Mouse (Mus musculus) kidney, postnatal 25 days (tissue): Measurements from ENCODE around the gene Foxo3.

Experiments used
- DNase-seq, 2 experiments: peaks; one replicate each; pipeline ENCODE4 v3.0.0; 2021; ENCODE audit warnings: mixed read lengths in 2 of 2

Gene Foxo3

DNA sequence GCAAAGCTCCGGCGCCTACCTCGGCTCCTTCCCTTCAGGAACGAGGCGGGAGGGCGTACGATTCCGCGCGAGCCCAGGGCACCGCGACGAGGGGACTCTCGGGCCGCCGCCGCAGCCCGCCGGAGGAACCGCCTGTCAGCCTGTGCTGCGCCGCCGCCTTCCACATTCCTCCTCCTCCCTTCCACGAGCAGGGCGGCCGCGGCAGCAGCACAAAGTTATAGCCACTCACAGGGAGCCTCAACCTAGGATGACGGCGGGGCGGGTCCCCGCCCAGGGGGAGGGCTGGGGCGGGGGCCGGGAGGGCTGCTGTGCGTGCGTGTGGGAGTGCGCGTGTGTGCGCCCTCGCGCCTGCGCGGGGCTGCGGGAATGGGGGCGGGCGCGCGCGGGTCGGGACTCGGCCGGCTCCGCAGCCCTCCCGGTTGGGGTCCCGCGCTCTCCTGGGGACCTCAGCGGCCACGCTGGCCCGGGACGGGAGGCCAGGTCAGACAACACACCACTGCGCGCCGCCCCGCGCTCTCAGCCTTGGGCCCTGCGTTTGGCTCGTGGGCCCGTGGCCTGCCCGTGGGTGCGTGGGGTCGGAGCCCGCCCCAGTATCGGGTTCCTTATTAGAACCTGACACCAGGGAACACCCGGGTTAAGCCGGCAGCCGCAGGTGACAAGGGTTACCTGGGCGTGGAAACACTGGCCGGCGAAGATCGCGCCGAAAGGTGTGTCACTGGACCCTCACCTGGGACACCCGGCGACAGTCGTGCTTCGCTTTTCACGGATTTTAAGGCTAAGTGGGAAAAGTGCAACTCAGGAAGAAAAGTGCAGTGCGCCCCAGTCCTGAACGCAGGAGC is at the start of gene Foxo3:
Foxo3 (minus strand) TSS at position 249 of the 839 bp plus-strand sequence.
- peak; percentile 91 to 96 for DNase-seq

GRCm38 (mm10) chr10:42325305-42325704 is 48.8 kb upstream of the Foxo3 start:
- no peak for DNase-seq

DNA sequence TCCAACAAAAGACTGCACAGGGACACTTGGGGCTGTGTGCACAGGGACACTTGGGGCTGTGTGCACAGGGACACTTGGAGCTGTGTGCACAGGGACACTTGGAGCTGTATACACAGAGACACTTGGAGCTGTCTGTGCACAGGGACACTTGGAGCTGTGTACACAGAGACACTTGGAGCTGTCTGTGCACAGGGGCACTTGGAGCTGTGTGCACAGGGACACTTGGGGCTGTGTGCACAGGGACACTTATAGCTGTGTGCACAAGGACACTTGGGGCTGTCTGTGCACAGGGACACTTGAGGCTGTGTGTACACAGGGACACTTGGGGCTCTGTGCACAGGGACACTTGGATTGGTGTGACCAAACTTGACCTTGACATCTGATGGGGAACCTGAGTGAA is 47.4 kb upstream of the Foxo3 start:
- DNase-seq, result peak in 1 of 2 experiments; percentile 6

- no peak for DNase-seq
These were observed 36.7 kb upstream of the Foxo3 start for GRCm38 (mm10) chr10:42313222-42313786.

- DNase-seq, result no peak
These were observed 36.0 kb upstream of the Foxo3 start for GRCm38 (mm10) chr10:42312557-42312956.

DNA sequence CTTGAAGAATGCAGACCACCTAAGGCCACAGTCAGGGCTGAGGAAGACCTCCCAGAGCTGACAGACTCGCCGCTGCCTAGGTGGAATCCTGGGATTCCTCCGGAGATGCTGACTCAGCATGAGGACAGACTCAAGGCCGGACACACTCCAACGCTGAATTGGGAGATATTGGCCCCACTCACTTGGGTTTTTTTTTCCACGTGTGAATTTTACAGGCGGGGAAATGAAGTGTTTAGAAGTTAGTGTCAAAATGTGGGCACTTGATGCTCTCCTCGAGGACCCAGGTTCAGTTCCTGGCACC is 32.1 kb upstream of the Foxo3 start:
- peak in 1 of 2 experiments; percentile 20 for DNase-seq

DNA sequence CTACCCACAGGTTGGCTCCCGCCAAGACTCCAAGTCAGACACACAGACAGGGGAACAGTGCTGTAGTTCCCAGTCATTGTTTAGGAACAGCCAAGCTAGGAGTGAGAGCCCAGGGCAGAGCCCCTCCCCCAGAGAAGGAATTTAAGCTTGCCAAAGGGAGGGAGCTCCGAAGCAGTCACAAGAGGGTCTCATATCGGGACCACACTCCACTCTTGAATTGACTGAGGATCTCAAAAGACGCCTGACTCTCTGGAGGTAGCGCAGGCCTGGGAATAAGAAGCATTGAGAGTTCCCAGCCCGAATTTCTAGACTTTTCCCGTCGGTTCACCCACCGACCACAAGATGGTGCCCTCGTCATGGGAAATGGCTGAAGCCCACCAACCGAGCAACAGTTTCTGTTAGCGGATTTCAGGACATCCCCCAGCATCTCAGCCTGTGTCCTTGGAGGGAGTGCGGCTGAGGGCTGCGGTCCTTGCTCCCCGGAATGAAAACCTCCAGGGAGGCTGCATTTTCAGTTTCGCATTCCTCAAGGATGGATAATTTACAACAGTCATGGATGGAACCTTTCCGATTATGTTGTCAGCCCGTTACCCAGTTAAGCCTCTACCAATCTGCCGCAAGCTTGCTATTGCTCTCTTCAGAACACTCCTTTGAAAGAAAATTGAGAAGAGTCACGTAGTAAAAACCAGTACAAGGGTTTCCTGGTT is 31.6 kb upstream of the Foxo3 start:
- DNase-seq, result peak; percentile 58 to 70

GRCm38 (mm10) chr10:42306422-42306821 is 29.9 kb upstream of the Foxo3 start:
- DNase-seq, result no peak

DNA sequence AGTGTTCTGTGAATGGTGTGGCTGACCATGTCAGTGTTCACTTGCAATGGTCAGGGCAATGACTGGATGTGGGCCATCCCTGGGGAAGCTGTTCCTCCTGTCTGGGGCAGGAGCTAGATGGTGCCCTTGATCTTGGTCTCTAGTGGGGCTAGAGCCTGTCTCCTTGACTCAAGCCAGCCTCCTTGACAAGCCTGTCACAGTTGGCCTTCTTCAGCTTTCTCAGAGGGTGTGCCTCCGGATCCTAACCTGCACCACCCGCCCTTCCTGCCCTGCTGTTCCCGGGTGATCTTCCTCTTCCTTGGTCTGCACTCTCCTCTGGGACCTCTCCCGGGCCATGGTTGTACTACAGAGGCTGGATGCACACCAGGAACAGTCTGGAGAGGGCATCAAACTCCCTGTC is 24.2 kb upstream of the Foxo3 start:
- peak in 1 of 2 experiments; percentile 1 for DNase-seq

DNA sequence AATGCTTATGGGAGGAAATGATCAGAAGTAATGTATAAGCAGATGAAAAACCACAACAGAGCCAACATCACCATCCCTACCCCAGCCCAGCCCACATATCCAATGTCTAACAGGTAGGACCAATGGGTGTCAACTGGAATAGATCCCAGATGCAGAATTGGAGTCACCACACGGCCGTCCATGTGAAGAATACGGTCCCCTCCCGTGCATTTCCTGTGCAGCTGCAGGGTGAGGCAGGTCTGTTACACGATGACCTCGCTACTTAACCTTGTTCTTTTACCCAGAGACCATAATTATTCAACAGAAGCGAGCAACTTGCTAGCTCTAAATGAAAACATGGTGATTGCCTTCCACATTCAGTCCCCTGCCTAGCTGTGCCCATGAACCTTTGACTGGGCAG is 23.4 kb upstream of the Foxo3 start:
- DNase-seq, result peak; percentile 13 to 68

GRCm38 (mm10) chr10:42299426-42299825 is 22.9 kb upstream of the Foxo3 start:
- DNase-seq, result no peak

GRCm38 (mm10) chr10:42297954-42298353 is 21.4 kb upstream of the Foxo3 start:
- peak in 1 of 2 experiments; percentile 14 for DNase-seq

GRCm38 (mm10) chr10:42297109-42297508 is 20.6 kb upstream of the Foxo3 start:
- DNase-seq, result no peak

DNA sequence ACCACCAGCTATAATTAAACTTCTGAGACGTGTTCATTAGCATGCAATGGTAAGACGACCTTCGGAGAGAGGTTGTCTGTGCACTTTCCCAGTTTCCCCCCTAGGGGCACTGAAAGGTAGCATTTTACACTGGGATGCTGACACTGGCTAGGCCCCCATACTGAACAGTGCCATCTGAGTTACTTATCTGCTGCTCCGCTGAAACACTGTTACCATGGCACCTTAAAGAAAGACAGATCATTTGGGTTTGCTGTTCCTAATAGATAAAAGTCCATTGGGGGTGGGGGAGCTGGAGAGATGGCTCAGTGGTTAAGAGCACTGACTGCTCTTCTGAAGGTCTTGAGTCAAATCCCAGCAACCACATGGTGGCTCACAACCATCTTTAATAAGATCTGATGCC is 20.0 kb upstream of the Foxo3 start:
- no peak for DNase-seq

GRCm38 (mm10) chr10:42295028-42295427 is 18.5 kb upstream of the Foxo3 start:
- peak in 1 of 2 experiments; percentile 32 for DNase-seq

GRCm38 (mm10) chr10:42294392-42294791 is 17.8 kb upstream of the Foxo3 start:
- no peak for DNase-seq

- no peak for DNase-seq
These were observed 17.3 kb upstream of the Foxo3 start for GRCm38 (mm10) chr10:42293877-42294276.

DNA sequence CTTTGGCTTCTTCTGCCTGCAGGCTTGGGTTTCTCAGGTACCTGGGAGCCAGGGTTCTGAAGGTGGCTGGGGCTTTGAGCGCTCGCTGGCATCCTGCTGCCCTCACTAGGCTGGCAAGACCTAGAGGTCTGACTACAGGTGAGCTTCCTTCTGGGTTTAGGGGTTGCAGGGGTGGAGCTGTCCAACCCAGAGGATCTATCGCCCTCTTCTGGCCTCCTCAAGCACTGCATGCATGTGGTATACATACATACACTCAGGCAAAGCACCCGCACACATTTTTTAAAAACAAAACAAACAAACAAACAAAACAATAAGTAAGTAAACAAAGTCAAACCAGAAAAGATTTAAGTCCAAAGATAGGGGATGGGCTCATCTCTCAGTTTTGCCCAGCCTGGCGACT is 14.8 kb upstream of the Foxo3 start:
- peak; percentile 74 to 83 for DNase-seq

DNA sequence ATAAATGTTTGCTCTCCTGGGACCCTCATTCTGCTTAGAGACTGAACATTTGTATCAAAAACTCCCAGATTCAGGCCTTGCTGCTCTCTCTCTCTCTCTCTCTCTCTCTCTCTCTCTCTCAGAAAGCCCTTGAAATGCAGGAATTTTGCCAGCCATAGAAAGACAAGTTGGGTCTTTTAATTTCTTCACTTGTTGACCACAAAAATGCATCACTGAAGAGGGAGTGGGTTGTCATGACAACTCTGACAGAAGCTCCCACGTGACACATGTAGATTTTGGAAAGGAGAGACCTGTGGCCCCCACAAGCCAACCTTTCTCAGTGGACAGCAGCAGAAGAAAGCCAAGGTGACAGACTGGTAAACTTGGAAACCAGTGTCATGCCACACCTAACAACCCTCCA is 11.1 kb upstream of the Foxo3 start:
- no peak for DNase-seq

DNA sequence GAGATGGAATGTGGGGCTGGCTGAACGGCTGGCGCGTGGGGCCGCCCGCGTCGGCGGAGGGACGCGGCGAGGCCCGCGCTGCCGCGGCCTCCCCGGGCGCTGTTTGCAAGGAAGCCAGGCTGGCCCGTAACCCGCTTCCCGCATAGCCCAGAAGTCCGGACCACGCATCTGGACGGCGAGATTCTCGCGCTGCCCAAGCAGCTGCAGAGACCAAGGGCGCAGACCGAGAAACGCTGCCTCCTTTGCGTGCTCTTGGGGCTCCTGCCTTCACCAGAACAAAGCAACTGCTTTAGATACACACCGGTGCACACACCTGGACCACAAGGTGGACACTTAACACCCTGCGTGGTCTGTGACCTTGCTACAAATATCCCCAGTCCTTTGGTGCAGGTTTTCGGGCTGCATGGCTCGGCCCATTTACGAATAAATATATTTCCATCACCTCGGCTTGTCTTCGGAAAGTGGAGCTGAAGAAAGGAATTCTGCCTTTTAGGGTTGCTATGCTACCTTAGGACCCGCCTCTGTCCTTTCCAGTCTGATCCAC is 1.8 kb upstream of the Foxo3 start:
- no peak for DNase-seq

- peak; percentile 99 to 100 for DNase-seq
These were observed 1.1 kb upstream of the Foxo3 start for GRCm38 (mm10) chr10:42277476-42278306.

GRCm38 (mm10) chr10:42275871-42276501 is 569 bp downstream of the Foxo3 start:
- DNase-seq, result peak; percentile 61 to 79
